Mouse (Mus musculus) kidney, embryonic 16.5 days (tissue): Measurements from ENCODE around the gene Heatr3. TPM values are rescaled to one million over a fixed set of nuclear protein-coding genes. Genes with fewer than 3 reads are reported as not detected.

ENCODE experiments used
- ATAC-seq: fragments of 200-750 bp; cut with Nextera tagmentation; 2 replicates; pipeline ENCODE4 v1.8.0; 2017; ENCODE audit warnings: moderate TSS enrichment; ENCODE audit not compliant: low FRiP score, low TSS enrichment
- H3K27ac ChIP-seq: fragments of 300-500 bp; sonication (generic); 2 replicates; pipeline ENCODE4 v1.5.1; 2014; ENCODE audit warnings: low read length
- H3K27me3 ChIP-seq: fragments of 300-500 bp; sonication (generic); 2 replicates; pipeline ENCODE4 v1.6.1; 2014; ENCODE audit warnings: low read length, control low read depth, mixed read lengths; ENCODE audit not compliant: insufficient read depth
- H3K36me3 ChIP-seq: fragments of 300-500 bp; sonication (generic); 2 replicates; pipeline ENCODE4 v1.6.1; 2014; ENCODE audit warnings: low read length, control low read depth, mixed read lengths; ENCODE audit not compliant: insufficient read depth
- H3K4me1 ChIP-seq: fragments of 300-500 bp; sonication (generic); 2 replicates; pipeline ENCODE4 v1.6.1; 2014; ENCODE audit warnings: low read length, control low read depth, mixed read lengths; ENCODE audit not compliant: insufficient read depth
- H3K4me2 ChIP-seq: fragments of 300-500 bp; sonication (generic); replicated peaks from 2 replicates; pipeline ENCODE4 v1.6.1; 2014; ENCODE audit warnings: low read depth, low read length
- H3K4me3 ChIP-seq: fragments of 300-500 bp; sonication (generic); 2 replicates; pipeline ENCODE4 v1.5.1; 2014; ENCODE audit warnings: mild to moderate bottlenecking, low read length
- H3K9ac ChIP-seq: fragments of 300-500 bp; sonication (generic); replicated peaks from 2 replicates; pipeline ENCODE4 v1.6.1; 2014; ENCODE audit warnings: low read length
- H3K9me3 ChIP-seq: fragments of 300-500 bp; sonication (generic); 2 replicates; pipeline ENCODE4 v1.6.1; 2016; ENCODE audit warnings: low read length, control low read depth
- WGBS: fragments of 180-500 bp; shearing (Covaris S2); extraction: QIAGEN DNeasy Blood & Tissue Kit; methylation state at CpG from one replicate; pipeline ENCODE4 v1.1.7; 2014; 5-methylcytosine and 5-hydroxymethylcytosine counted together
- polyA plus RNA-seq: library from polyadenylated mRNA; unstranded; fragments of >200 nt; fragmentation: Nextera tagmentation; extraction: Ambion mirVana; gene quantifications from 2 replicates; pipeline ENCODE4 v1.2.1, GENCODE M21; 2015

Heatr3 gene
- polyA plus RNA-seq, result 48.2 and 51.4 TPM in 2 replicates

GRCm38 (mm10) chr8:88137748-88138484 is at the start of gene Heatr3:
TSS of gene Heatr3 (plus strand) at chr8:88137855.
- Histone ChIP-seq H3K27me3 (no peaks in the 10 kb centered on the region), H3K9me3 (no peaks in the 10 kb centered on the region), H3K4me2 (peak within 1 kb of the TSS; percentile 79), H3K4me3 (peak within 1 kb of the TSS; percentile 80), H3K4me1 (peaks cover 15% of the 10 kb centered on the region; the same call in 1 of the 2 replicates), H3K9ac (peak within 1 kb of the TSS; percentile 89), H3K27ac (peak within 1 kb of the TSS; percentile 88), H3K36me3 (peaks cover 31% of the 10 kb centered on the region)
- ATAC-seq, result peak; percentile 98
- WGBS, result under 1% methylated on average over 79 of the region's 79 CpGs

GRCm38 (mm10) chr8:88088006-88088405 is 49.6 kb upstream of the Heatr3 start:
- Histone ChIP-seq H3K27ac (no peak overlapping the region), H3K4me1 (no peaks in the 10 kb centered on the region), H3K4me3 (no peak overlapping the region), H3K9ac (no peak overlapping the region), H3K36me3 (no peaks in the 10 kb centered on the region), H3K27me3 (no peaks in the 10 kb centered on the region), H3K9me3 (no peaks in the 10 kb centered on the region), H3K4me2 (no peak overlapping the region)
- no peak for ATAC-seq

GRCm38 (mm10) chr8:88091661-88092060 is 46.0 kb upstream of the Heatr3 start:
- H3K36me3 ChIP-seq, result no peaks in the 10 kb centered on the region
- H3K27ac ChIP-seq, result no peak overlapping the region
- H3K4me2 ChIP-seq, result no peak overlapping the region
- no peak overlapping the region for H3K4me3 ChIP-seq
- H3K9me3 ChIP-seq, result no peaks in the 10 kb centered on the region
- no peak overlapping the region for H3K9ac ChIP-seq
- ATAC-seq, result no peak
- H3K27me3 ChIP-seq, result no peaks in the 10 kb centered on the region
- WGBS, result 75% methylated on average over 2 of the region's 2 CpGs
- no peaks in the 10 kb centered on the region for H3K4me1 ChIP-seq

GRCm38 (mm10) chr8:88093367-88093766 is 44.3 kb upstream of the Heatr3 start:
- Histone ChIP-seq H3K4me1 (no peaks in the 10 kb centered on the region), H3K27ac (no peak overlapping the region), H3K27me3 (no peaks in the 10 kb centered on the region), H3K9me3 (no peaks in the 10 kb centered on the region), H3K36me3 (no peaks in the 10 kb centered on the region), H3K9ac (no peak overlapping the region), H3K4me3 (no peak overlapping the region), H3K4me2 (no peak overlapping the region)
- ATAC-seq, result no peak
- 53% methylated on average over 4 of the region's 4 CpGs for whole genome bisulfite sequencing

- H3K27ac ChIP-seq, result no peak overlapping the region
- no peaks in the 10 kb centered on the region for H3K36me3 ChIP-seq
- 81% methylated on average over 4 of the region's 4 CpGs for WGBS
- no peak for ATAC-seq
- no peak overlapping the region for H3K4me2 ChIP-seq
- H3K9me3 ChIP-seq, result no peaks in the 10 kb centered on the region
- H3K4me3 ChIP-seq, result no peak overlapping the region
- no peaks in the 10 kb centered on the region for H3K4me1 ChIP-seq
- H3K27me3 ChIP-seq, result no peaks in the 10 kb centered on the region
- no peak overlapping the region for H3K9ac ChIP-seq
Measured at GRCm38 (mm10) chr8:88098856-88099255, 38.8 kb upstream of the Heatr3 start.

- H3K4me3 ChIP-seq, result no peak overlapping the region
- H3K9ac ChIP-seq, result no peak overlapping the region
- no peak overlapping the region for H3K4me2 ChIP-seq
- no peaks in the 10 kb centered on the region for H3K36me3 ChIP-seq
- WGBS, result 0% methylated on average over 1 of the region's 1 CpGs
- H3K4me1 ChIP-seq, result no peaks in the 10 kb centered on the region
- ATAC-seq, result no peak
- H3K27me3 ChIP-seq, result no peaks in the 10 kb centered on the region
- no peak overlapping the region for H3K27ac ChIP-seq
- no peaks in the 10 kb centered on the region for H3K9me3 ChIP-seq
Measured at GRCm38 (mm10) chr8:88099526-88099925, 38.1 kb upstream of the Heatr3 start.

GRCm38 (mm10) chr8:88109241-88109640 is 28.4 kb upstream of the Heatr3 start:
- no peak overlapping the region for H3K9ac ChIP-seq
- WGBS, result 89% methylated on average over 4 of the region's 4 CpGs
- H3K27ac ChIP-seq, result no peak overlapping the region
- no peak overlapping the region for H3K4me3 ChIP-seq
- no peaks in the 10 kb centered on the region for H3K4me1 ChIP-seq
- no peak overlapping the region for H3K4me2 ChIP-seq
- ATAC-seq, result no peak
- no peaks in the 10 kb centered on the region for H3K36me3 ChIP-seq
- no peaks in the 10 kb centered on the region for H3K27me3 ChIP-seq
- 0 out of 2 replicates have a peak, but pooled peaks cover 3% of the 10 kb centered on the region for H3K9me3 ChIP-seq

- peak within 1 kb of the TSS; percentile 99 for H3K4me3 ChIP-seq
- no peaks in the 10 kb centered on the region for H3K9me3 ChIP-seq
- H3K4me2 ChIP-seq, result peak within 1 kb of the TSS; percentile 69
- peak within 1 kb of the TSS; percentile 95 for H3K9ac ChIP-seq
- ATAC-seq, result peak; percentile 99
- H3K4me1 ChIP-seq, result peaks cover 9% of the 10 kb centered on the region; the same call in 1 of the 2 replicates
- H3K27ac ChIP-seq, result peak within 1 kb of the TSS; percentile 87
- no peaks in the 10 kb centered on the region for H3K27me3 ChIP-seq
- peaks cover 7% of the 10 kb centered on the region; the same call in 1 of the 2 replicates for H3K36me3 ChIP-seq
- under 1% methylated on average over 49 of the region's 49 CpGs for WGBS
Measured at GRCm38 (mm10) chr8:88118456-88119036, 19.1 kb upstream of the Heatr3 start, which contains the start of gene Cnep1r1. TSS of gene Cnep1r1 (plus strand) at chr8:88118769.

- H3K9me3 ChIP-seq, result no peaks in the 10 kb centered on the region
- H3K36me3 ChIP-seq, result peaks cover 7% of the 10 kb centered on the region; the same call in 1 of the 2 replicates
- WGBS, result under 1% methylated on average over 11 of the region's 11 CpGs
- no peaks in the 10 kb centered on the region for H3K27me3 ChIP-seq
- H3K4me1 ChIP-seq, result peaks cover 9% of the 10 kb centered on the region; the same call in 1 of the 2 replicates
- no peak for ATAC-seq
- H3K4me3 ChIP-seq, result peak overlapping the region; percentile 99
- peak overlapping the region; percentile 95 for H3K9ac ChIP-seq
- H3K4me2 ChIP-seq, result peak overlapping the region; percentile 69
- peak overlapping the region; percentile 87 for H3K27ac ChIP-seq
Measured at GRCm38 (mm10) chr8:88119076-88119475, 18.6 kb upstream of the Heatr3 start.

- Histone ChIP-seq H3K36me3 (peaks cover 26% of the 10 kb centered on the region; the same call in 1 of the 2 replicates), H3K4me1 (0 out of 2 replicates have a peak, but pooled peaks cover 3% of the 10 kb centered on the region), H3K27ac (no peak overlapping the region), H3K27me3 (no peaks in the 10 kb centered on the region), H3K4me3 (no peak overlapping the region), H3K9me3 (no peaks in the 10 kb centered on the region), H3K4me2 (no peak overlapping the region), H3K9ac (no peak overlapping the region)
- no peak for ATAC-seq
- 92% methylated on average over 2 of the region's 2 CpGs for WGBS
Measured at GRCm38 (mm10) chr8:88124850-88125249, 12.8 kb upstream of the Heatr3 start.
